Mouse (Mus musculus) small intestine, adult 2 months (tissue): Measurements from ENCODE around the gene Bmp6.

Experiments
- CTCF ChIP-seq: fragments of 200-500 bp; IDR thresholded peaks from 2 replicates; pipeline ENCODE4 v1.5.1; 2012; ENCODE audit warnings: low read depth, mild to moderate bottlenecking, control low read depth, inconsistent platforms, low read length, moderate library complexity, mixed read lengths; ENCODE audit not compliant: insufficient replicate concordance, insufficient read length; ENCODE audit errors: extremely low read depth
- POLR2A ChIP-seq: fragments of 200-500 bp; IDR thresholded peaks from 2 replicates; pipeline ENCODE4 v1.6.1; 2012; ENCODE audit warnings: low read depth, mild to moderate bottlenecking, control low read depth, inconsistent platforms, low read length, moderate library complexity

DNA sequence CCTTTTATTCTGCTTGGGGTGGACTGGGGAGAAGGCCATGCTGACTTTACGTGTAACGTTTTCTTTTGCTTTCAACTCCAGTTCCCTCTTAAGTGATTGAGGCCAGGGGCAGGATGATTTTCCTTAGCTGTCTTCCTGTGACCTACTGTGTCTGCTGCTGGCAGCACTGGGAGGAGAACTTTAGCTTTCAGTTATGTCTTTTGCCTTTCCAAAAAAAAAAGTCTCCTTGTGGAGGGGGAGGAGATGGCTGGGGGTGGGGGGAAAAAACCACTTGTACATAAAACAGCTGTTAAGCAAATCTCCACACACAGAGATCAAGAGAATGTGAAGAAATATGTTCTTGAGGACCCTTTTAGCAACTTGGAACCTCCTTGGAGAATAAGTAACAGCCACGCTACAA, 63.7 kb downstream of the Bmp6 start:
- TF ChIP-seq POLR2A: no peak
- TF ChIP-seq CTCF: no peak
